In the genomic region with DNA sequence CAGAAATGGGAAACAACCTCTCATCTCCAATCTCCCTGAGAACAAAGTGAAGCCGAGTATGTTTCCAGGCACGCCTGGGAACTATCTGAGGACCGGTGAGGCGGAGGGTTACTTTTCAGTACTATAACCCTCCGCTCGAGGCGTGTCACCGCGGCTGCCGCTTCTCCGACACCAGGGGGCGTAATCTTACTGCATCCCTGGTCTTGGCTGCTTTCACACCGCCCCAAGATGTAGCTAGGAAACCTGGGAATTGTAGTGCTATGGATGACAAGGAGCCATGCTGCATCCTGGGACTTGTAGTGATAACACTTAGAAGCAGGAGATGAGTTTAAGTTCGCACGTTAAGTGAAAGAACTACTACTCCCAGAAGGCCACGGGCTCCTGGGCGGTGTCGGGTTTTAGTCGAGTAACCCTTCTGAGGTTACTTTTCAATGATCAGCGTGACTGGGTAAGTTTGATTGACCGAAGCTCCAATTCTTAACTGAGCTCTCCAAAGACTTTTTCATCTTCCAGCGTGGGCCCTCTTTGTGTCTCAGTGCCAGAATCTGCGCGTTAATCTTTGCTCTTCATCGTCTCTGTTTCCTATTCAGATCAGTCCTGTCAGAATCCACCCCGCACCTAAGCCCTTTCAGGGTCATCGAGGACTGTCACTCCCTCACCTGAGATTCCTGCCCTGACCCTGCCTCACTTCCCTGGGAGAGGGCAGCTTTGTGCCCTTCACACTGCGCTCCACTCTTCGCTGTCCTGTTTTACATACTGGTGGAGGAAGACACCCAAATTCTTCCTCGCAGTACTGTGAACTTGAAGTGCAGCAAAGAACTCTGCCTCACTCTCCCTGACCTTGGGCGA, we compare ENCODE assay signal across 8 mouse cellular contexts. TPM values are rescaled to one million over a fixed set of nuclear protein-coding genes. Genes with fewer than 3 reads are reported as not detected.
DNase-seq lines count a peak whose midpoint lies in the region; ATAC-seq lines count a peak whose summit lies in the region.

A gene (plus strand): TSS at position 344 of the 849 bp plus-strand sequence.

- no peaks in the 10 kb centered on the region for H3K9me3 ChIP-seq in heart, embryonic 10.5 days
- no peaks in the 10 kb centered on the region for H3K9me3 ChIP-seq in kidney, embryonic 15.5 days (replicated peaks)

- H3K27me3 ChIP-seq in heart, embryonic 10.5 days (ENCODE audit: insufficient read depth, poor library complexity, severe bottlenecking) = no peaks in the 10 kb centered on the region
- no peaks in the 10 kb centered on the region for H3K27me3 ChIP-seq in kidney, embryonic 15.5 days

- H3K36me3 ChIP-seq in heart, embryonic 10.5 days = no peaks in the 10 kb centered on the region
- H3K36me3 ChIP-seq in kidney, embryonic 15.5 days = no peaks in the 10 kb centered on the region

- H3K4me1 ChIP-seq in heart, embryonic 10.5 days = peaks cover 26% of the 10 kb centered on the region
- peaks cover 26% of the 10 kb centered on the region for H3K4me1 ChIP-seq in kidney, embryonic 15.5 days

- H3K9ac ChIP-seq in kidney, embryonic 15.5 days = peak within 1 kb of the TSS; percentile 64

- peak within 1 kb of the TSS; percentile 90 for H3K27ac ChIP-seq in heart, embryonic 10.5 days
- H3K27ac ChIP-seq in kidney, embryonic 15.5 days = peak within 1 kb of the TSS; percentile 80

- peak; percentile 91 to 93 for DNase-seq in B cell, adult 2 months
- peak; percentile 100 for DNase-seq in brain, adult 2 months (ENCODE audit: low read depth, low spot score)
- DNase-seq in heart, embryonic 10.5 days (ENCODE audit: low spot score) = peak; percentile 97
- peak; percentile 89 for DNase-seq in liver
- DNase-seq in spleen, postnatal 4 days (ENCODE audit: low spot score in 2 of 2) = peak; percentile 89 to 94

- peak within 1 kb of the TSS; percentile 69 for H3K4me3 ChIP-seq in heart, embryonic 10.5 days
- H3K4me3 ChIP-seq in kidney, embryonic 15.5 days (replicated peaks) = peak within 1 kb of the TSS; percentile 61

- peak within 1 kb of the TSS; percentile 76 for H3K4me2 ChIP-seq in kidney, embryonic 15.5 days

- WGBS in heart, embryonic 10.5 days = 1% methylated on average over 31 of the region's 31 CpGs
- under 1% methylated on average over 31 of the region's 31 CpGs for WGBS in kidney, embryonic 15.5 days

- ATAC-seq in erythroblast, adult 5-6 weeks (replicated peaks; ENCODE audit: low FRiP score, poor library complexity, severe bottlenecking) = peak; percentile 98
- peak; percentile 98 for ATAC-seq in kidney, embryonic 15.5 days (replicated peaks; ENCODE audit: low FRiP score)
- peak; percentile 100 for ATAC-seq in monocyte, adult 5-6 weeks (replicated peaks; ENCODE audit: insufficient number of reproducible peaks, low FRiP score, low TSS enrichment, poor library complexity, severe bottlenecking)

RNA-seq across cellular contexts. Expression of the gene that starts here (rescaled TPM):
- total RNA-seq in erythroblast, adult 5-6 weeks (2015; ENCODE audit: low replicate concordance) = 3.1 and 3.3 TPM in 2 replicates
- total RNA-seq in erythroblast, adult 5-6 weeks (2017; ENCODE audit: low replicate concordance) = 1.5 and 3.9 TPM in 2 replicates
- 8.0 and 9.6 TPM in 2 replicates for polyA plus RNA-seq in heart, embryonic 10.5 days (2016; fragmentation: Nextera tagmentation; extraction: Ambion mirVana)
- 14.0 and 15.7 TPM in 2 replicates for polyA plus RNA-seq in kidney, embryonic 15.5 days (2015; fragmentation: Nextera tagmentation; extraction: Ambion mirVana)
- 0.64 to 3.8 TPM (median 1.5 TPM) in 3 replicates for total RNA-seq in monocyte, adult 5-6 weeks (2017)

Comparison
In these comparisons a context has a peak if more than half of its experiments do, and no peak if none do; other contexts are left out.
1. Peak in every context shown above with its lines: DNase-seq, ATAC-seq, H3K4me3 ChIP-seq and H3K27ac ChIP-seq.